Mouse (Mus musculus): ENCODE results near the gene Olfr780.
"Not testable (repeated sequence)": the region's sequence is repeated elsewhere in the genome, so short reads cannot be mapped to it uniquely, and the experiment has no call there.

The Olfr780 gene

GRCm38 (mm10) chr10:129317817-129318216 is at the start of gene Olfr780:
Olfr780 (plus strand) TSS chr10:129318117.
- no peak for DNase-seq (ENCODE audit: extremely low spot score)

GRCm38 (mm10) chr10:129271081-129271535 is 46.8 kb upstream of the Olfr780 start, which contains the start of gene Olfr777:
Olfr777 (minus strand) TSS chr10:129271485.
- no peak for DNase-seq (ENCODE audit: extremely low spot score)

- not testable (repeated sequence) for DNase-seq (ENCODE audit: extremely low spot score)
Measured at GRCm38 (mm10) chr10:129312973-129313372, 4.9 kb upstream of the Olfr780 start.

GRCm38 (mm10) chr10:129313521-129313920 is 4.4 kb upstream of the Olfr780 start:
- not testable (repeated sequence) for DNase-seq (ENCODE audit: extremely low spot score)

DNA sequence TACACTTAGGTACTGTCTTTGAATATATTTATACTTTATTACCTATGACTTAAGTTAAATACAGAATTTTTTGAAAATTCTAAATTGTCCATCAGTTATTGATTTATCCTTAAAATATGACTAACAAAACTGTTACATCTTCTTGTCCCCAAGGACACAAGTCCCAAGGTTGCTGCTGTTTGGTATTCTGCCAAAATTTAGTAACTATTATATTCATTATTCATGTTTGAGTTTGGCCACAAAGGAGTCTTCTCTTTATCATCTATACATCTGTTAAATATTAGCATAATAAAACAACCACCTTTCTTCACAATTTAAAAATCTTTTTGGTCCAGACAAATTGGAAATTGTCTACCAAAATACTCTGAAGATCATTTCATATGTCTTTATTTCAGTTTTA is 10.6 kb downstream of the Olfr780 start, which contains the start of gene Olfr781:
Gene Olfr781 (plus strand): TSS at position 301 of the 400 bp plus-strand sequence.
- no peak for DNase-seq (ENCODE audit: extremely low spot score)

GRCm38 (mm10) chr10:129348550-129348949 is 30.6 kb downstream of the Olfr780 start, which contains the start of gene Olfr782:
Olfr782 (plus strand) TSS chr10:129348850.
- no peak for DNase-seq (ENCODE audit: extremely low spot score)

GRCm38 (mm10) chr10:129352475-129352874 is 34.6 kb downstream of the Olfr780 start:
- DNase-seq (ENCODE audit: extremely low spot score) = not testable (repeated sequence)

DNA sequence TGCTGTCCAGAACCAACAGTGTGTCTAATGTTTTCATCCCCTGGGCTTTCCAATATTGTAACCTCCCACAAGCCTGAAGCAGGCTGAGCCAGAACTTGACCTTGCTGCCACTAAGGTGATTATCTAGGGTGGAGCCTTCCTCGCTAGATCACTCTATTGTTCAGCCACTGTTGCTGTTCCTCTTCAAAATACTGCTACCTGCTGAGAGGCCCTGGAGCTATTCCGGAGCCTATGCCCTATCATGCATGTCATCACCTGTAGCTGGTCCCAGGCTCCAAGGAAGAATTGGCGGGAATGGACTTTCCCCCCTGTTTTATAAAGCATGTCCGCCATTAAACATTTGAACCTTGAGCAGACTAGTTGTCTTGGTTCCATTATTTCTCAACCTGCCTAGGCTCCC is 38.6 kb downstream of the Olfr780 start:
- not testable (repeated sequence) for DNase-seq (ENCODE audit: extremely low spot score)

- no peak for DNase-seq (ENCODE audit: extremely low spot score)
Measured at GRCm38 (mm10) chr10:129357307-129357706, 39.4 kb downstream of the Olfr780 start.

Data from embryo, embryonic 9.5 days (tissue).